Mouse (Mus musculus) testis, postnatal 10 days (tissue): ENCODE data around the gene Cryzl1.

ENCODE experiments used
- DNase-seq: peaks from one replicate; pipeline ENCODE4 v3.0.0; 2021; ENCODE audit warnings: low spot score

The Cryzl1 gene

GRCm38 (mm10) chr16:91640171-91640570 lies 88.6 kb downstream of the Cryzl1 start:
- DNase-seq: no peak

GRCm38 (mm10) chr16:91639636-91640035 lies 89.1 kb downstream of the Cryzl1 start:
- DNase-seq: no peak
